Mouse (Mus musculus): ENCODE measurements around the gene Vangl2.

GRCm38 (mm10) chr1:172017517-172018070, 10.7 kb downstream of the Vangl2 start:
- TF ChIP-seq POLR2A (IDR thresholded peaks at IDR 0.05; ENCODE audit: borderline replicate concordance, low read depth, low read length) (no peak), CTCF (IDR thresholded peaks at IDR 0.05; ENCODE audit: low read depth, low read length) (no peak)
